In the genomic region with DNA sequence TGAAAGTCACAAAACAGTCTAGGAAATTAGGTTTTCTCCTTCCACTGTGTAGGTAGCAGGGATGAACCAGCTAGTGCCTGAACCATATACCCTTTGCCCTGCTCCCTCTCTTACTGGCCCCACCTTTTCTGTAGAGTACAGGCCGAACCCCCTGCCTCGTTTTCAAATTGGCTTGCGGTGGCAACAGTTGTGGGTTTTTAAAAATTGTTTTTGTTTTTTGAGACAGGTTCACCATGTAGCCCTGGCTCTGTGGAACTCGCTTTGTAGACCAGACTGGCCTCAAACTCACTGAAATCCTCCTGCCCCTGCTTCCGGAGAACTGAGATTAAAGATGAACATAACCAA, we compare ENCODE assay signal across 8 mouse cellular contexts. TPM values are rescaled to one million over a fixed set of nuclear protein-coding genes. Genes with fewer than 3 reads are reported as not detected.
DNase-seq lines count a peak whose midpoint lies in the region; ATAC-seq and TF ChIP-seq lines count a peak whose summit lies in the region.

No protein-coding gene starts in this region.

- no peak for TF ChIP-seq EP300 in liver, postnatal 0 days (IDR thresholded peaks at IDR 0.05; ENCODE audit: low read depth)

- peaks cover 8 to 14% of the 10 kb centered on the region in 2 experiments for H3K4me1 ChIP-seq in heart, embryonic 14.5 days (ENCODE audit: control insufficient read depth in 2 of 2, insufficient read depth in 2 of 2, low read length in 2 of 2)
- H3K4me1 ChIP-seq in G1E (ENCODE audit: insufficient read depth, low read depth, low read length), result peaks cover 55% of the 10 kb centered on the region
- peaks cover 19% of the 10 kb centered on the region for H3K4me1 ChIP-seq in forebrain, embryonic 16.5 days (replicated peaks; ENCODE audit: control insufficient read depth, insufficient read depth, low read length)
- peaks cover 16% of the 10 kb centered on the region for H3K4me1 ChIP-seq in liver, postnatal 0 days (ENCODE audit: insufficient read depth)

- no peaks in the 10 kb centered on the region for H3K27me3 ChIP-seq in heart, embryonic 14.5 days (ENCODE audit: control insufficient read depth, insufficient read depth, low read length)
- H3K27me3 ChIP-seq in G1E (ENCODE audit: insufficient read depth, low read length), result no peaks in the 10 kb centered on the region
- no peaks in the 10 kb centered on the region for H3K27me3 ChIP-seq in forebrain, embryonic 16.5 days (replicated peaks; ENCODE audit: control insufficient read depth, insufficient read depth, low read length)
- H3K27me3 ChIP-seq in liver, postnatal 0 days (ENCODE audit: insufficient read depth, low read length), result no peaks in the 10 kb centered on the region

- peak overlapping the region; percentile 13 to 49 for H3K4me3 ChIP-seq in heart, embryonic 14.5 days (ENCODE audit: control insufficient read depth in 1 of 2, insufficient read depth in 1 of 2, low read depth in 1 of 2, low read length in 2 of 2)
- peak overlapping the region; percentile 58 for H3K4me3 ChIP-seq in G1E (ENCODE audit: low read depth, low read length)
- H3K4me3 ChIP-seq in forebrain, embryonic 16.5 days (replicated peaks; ENCODE audit: low read length), result peak overlapping the region; percentile 56
- peak overlapping the region; percentile 83 for H3K4me3 ChIP-seq in liver, postnatal 0 days (ENCODE audit: low read depth, low read length)

- WGBS in heart, embryonic 14.5 days, result 8% methylated on average over 5 of the region's 5 CpGs
- WGBS in forebrain, embryonic 16.5 days, result 6% methylated on average over 5 of the region's 5 CpGs
- WGBS in liver, postnatal 0 days (ENCODE audit: insufficient replicate concordance), result 6% methylated on average over 5 of the region's 5 CpGs

- DNase-seq in heart, adult 18-20 months, result no peak
- DNase-seq in G1E (ENCODE audit: low spot score), result no peak
- peak; percentile 61 for DNase-seq in liver, postnatal 0 days
- DNase-seq in yolk sac, embryonic 10.5 days (ENCODE audit: low spot score), result no peak
- DNase-seq in urinary bladder, postnatal 36 days (ENCODE audit: low spot score in 2 of 2), result no peak
- no peak for DNase-seq in frontal cortex, postnatal 14 days (ENCODE audit: low spot score in 2 of 2)

- peak overlapping the region; percentile 70 for H3K9ac ChIP-seq in heart, embryonic 14.5 days (ENCODE audit: low read length)
- H3K9ac ChIP-seq in forebrain, embryonic 16.5 days (replicated peaks; ENCODE audit: low read depth, low read length), result peak overlapping the region; percentile 59; the same call in 1 of the 2 replicates
- peak overlapping the region; percentile 41 for H3K9ac ChIP-seq in liver, postnatal 0 days (replicated peaks)

- ATAC-seq in heart, embryonic 14.5 days (ENCODE audit: insufficient number of reproducible peaks, insufficient read depth, low FRiP score, low read depth), result peak; percentile 40
- no peak for ATAC-seq in G1E (ENCODE audit: extremely low read depth, insufficient number of reproducible peaks, low FRiP score, poor library complexity, severe bottlenecking)
- peak; percentile 57 for ATAC-seq in forebrain, embryonic 16.5 days
- ATAC-seq in liver, postnatal 0 days, result peak; percentile 59

- H3K27ac ChIP-seq in heart, embryonic 14.5 days (replicated peaks in 1 of 2; ENCODE audit: control insufficient read depth in 1 of 2, insufficient read depth in 1 of 2, low read depth in 2 of 2, low read length in 2 of 2), result peak overlapping the region; percentile 3 to 77; a peak in 2 of 4 replicates
- peak overlapping the region; percentile 61 for H3K27ac ChIP-seq in forebrain, embryonic 16.5 days (ENCODE audit: low read length)
- peak overlapping the region; percentile 88 for H3K27ac ChIP-seq in liver, postnatal 0 days (ENCODE audit: low read depth)

- no peaks in the 10 kb centered on the region for H3K9me3 ChIP-seq in heart, embryonic 14.5 days (ENCODE audit: control insufficient read depth, low read length)
- H3K9me3 ChIP-seq in G1E (replicated peaks), result no peaks in the 10 kb centered on the region
- no peaks in the 10 kb centered on the region for H3K9me3 ChIP-seq in forebrain, embryonic 16.5 days (ENCODE audit: control insufficient read depth, low read length)
- no peaks in the 10 kb centered on the region for H3K9me3 ChIP-seq in liver, postnatal 0 days (ENCODE audit: low read length)

- H3K36me3 ChIP-seq in heart, embryonic 14.5 days (ENCODE audit: control insufficient read depth, insufficient read depth, low read length), result peaks cover 22% of the 10 kb centered on the region
- H3K36me3 ChIP-seq in G1E (replicated peaks), result peaks cover 32% of the 10 kb centered on the region
- H3K36me3 ChIP-seq in forebrain, embryonic 16.5 days (ENCODE audit: control insufficient read depth, insufficient read depth), result peaks cover 6% of the 10 kb centered on the region; the same call in 1 of the 2 replicates
- peaks cover 11% of the 10 kb centered on the region; the same call in 1 of the 2 replicates for H3K36me3 ChIP-seq in liver, postnatal 0 days (replicated peaks; ENCODE audit: insufficient read depth, low read length)

- peak overlapping the region; percentile 77 for H3K4me2 ChIP-seq in heart, embryonic 14.5 days (ENCODE audit: low read length)
- H3K4me2 ChIP-seq in forebrain, embryonic 16.5 days (ENCODE audit: low read length), result peak overlapping the region; percentile 63
- H3K4me2 ChIP-seq in liver, postnatal 0 days (ENCODE audit: low read depth, low read length), result peak overlapping the region; percentile 91

- no peak for TF ChIP-seq CTCF in G1E (IDR thresholded peaks at IDR 0.05; ENCODE audit: low read depth, low read length)
- no peak for TF ChIP-seq CTCF in liver, postnatal 0 days (IDR thresholded peaks at IDR 0.05; ENCODE audit: low read depth)

RNA-seq across cellular contexts. Expression of a gene that starts 0.3 kb away (rescaled TPM):
- 33.5 and 34.0 TPM in 2 replicates for polyA plus RNA-seq in heart, embryonic 14.5 days (2014; fragmentation: Nextera tagmentation; extraction: Ambion mirVana)
- 10 to 100 TPM; 16.5 to 16.9 TPM for total RNA-seq in heart, adult 18-20 months (2021)
- total RNA-seq in G1E (2014; fragmentation: Nextera tagmentation), result 28.6 and 34.4 TPM in 2 replicates
- 21.2 and 24.8 TPM in 2 replicates for total RNA-seq in G1E (2017)
- 62.7 and 70.5 TPM in 2 replicates for polyA plus RNA-seq in G1E (2012)
- 48.5 and 62.7 TPM in 2 replicates for polyA plus RNA-seq in forebrain, embryonic 16.5 days (2015; fragmentation: Nextera tagmentation; extraction: Ambion mirVana)
- polyA plus RNA-seq in liver, postnatal 0 days (2015; fragmentation: Nextera tagmentation; extraction: Ambion mirVana), result 14.6 and 16.1 TPM in 2 replicates

RNA-seq across cellular contexts. Expression of a gene that starts 8.4 kb away (rescaled TPM):
- polyA plus RNA-seq in heart, embryonic 14.5 days (2014; fragmentation: Nextera tagmentation; extraction: Ambion mirVana), result 331 and 337 TPM in 2 replicates
- total RNA-seq in heart, adult 18-20 months (2021), result 1,000 to 10,000 TPM; 1,062 to 1,185 TPM
- total RNA-seq in G1E (2014; fragmentation: Nextera tagmentation) (1,577 and 1,715 TPM in 2 replicates), G1E (2017) (1,676 and 1,695 TPM in 2 replicates)
- polyA plus RNA-seq in G1E (2012), result 2,355 and 3,878 TPM in 2 replicates
- 652 and 674 TPM in 2 replicates for polyA plus RNA-seq in forebrain, embryonic 16.5 days (2015; fragmentation: Nextera tagmentation; extraction: Ambion mirVana)
- polyA plus RNA-seq in liver, postnatal 0 days (2015; fragmentation: Nextera tagmentation; extraction: Ambion mirVana), result 310 and 313 TPM in 2 replicates

RNA-seq across cellular contexts. Expression of a gene that starts 14.7 kb away (rescaled TPM):
- 41.5 and 51.0 TPM in 2 replicates for polyA plus RNA-seq in heart, embryonic 14.5 days (2014; fragmentation: Nextera tagmentation; extraction: Ambion mirVana)
- total RNA-seq in heart, adult 18-20 months (2021), result 10 to 100 TPM; 29.9 to 34.5 TPM
- total RNA-seq in G1E (2014; fragmentation: Nextera tagmentation) (34.2 and 43.3 TPM in 2 replicates), G1E (2017) (39.3 and 40.8 TPM in 2 replicates)
- polyA plus RNA-seq in G1E (2012), result 69.8 and 96.7 TPM in 2 replicates
- 55.1 and 56.9 TPM in 2 replicates for polyA plus RNA-seq in forebrain, embryonic 16.5 days (2015; fragmentation: Nextera tagmentation; extraction: Ambion mirVana)
- 15.3 and 17.2 TPM in 2 replicates for polyA plus RNA-seq in liver, postnatal 0 days (2015; fragmentation: Nextera tagmentation; extraction: Ambion mirVana)

RNA-seq across cellular contexts. Expression of a gene that starts 15.6 kb away (rescaled TPM):
- not detected in 2 replicates for polyA plus RNA-seq in heart, embryonic 14.5 days (2014; fragmentation: Nextera tagmentation; extraction: Ambion mirVana)
- not detected for total RNA-seq in heart, adult 18-20 months (2021)
- total RNA-seq in G1E (2014; fragmentation: Nextera tagmentation) (not detected in 2 replicates), G1E (2017) (not detected in 2 replicates)
- polyA plus RNA-seq in G1E (2012), result not detected in 2 replicates
- not detected in 2 replicates for polyA plus RNA-seq in forebrain, embryonic 16.5 days (2015; fragmentation: Nextera tagmentation; extraction: Ambion mirVana)
- polyA plus RNA-seq in liver, postnatal 0 days (2015; fragmentation: Nextera tagmentation; extraction: Ambion mirVana), result not detected in 2 replicates

RNA-seq across cellular contexts. Expression of a gene that starts 33.0 kb away (rescaled TPM):
- polyA plus RNA-seq in heart, embryonic 14.5 days (2014; fragmentation: Nextera tagmentation; extraction: Ambion mirVana), result 16.8 and 18.8 TPM in 2 replicates
- 10 to 100 TPM; 33.8 to 34.9 TPM for total RNA-seq in heart, adult 18-20 months (2021)
- total RNA-seq in G1E (2014; fragmentation: Nextera tagmentation) (27.7 and 31.1 TPM in 2 replicates), G1E (2017) (6.4 and 7.1 TPM in 2 replicates)
- 75.7 and 79.1 TPM in 2 replicates for polyA plus RNA-seq in G1E (2012)
- 11.6 and 11.8 TPM in 2 replicates for polyA plus RNA-seq in forebrain, embryonic 16.5 days (2015; fragmentation: Nextera tagmentation; extraction: Ambion mirVana)
- 29.7 and 33.8 TPM in 2 replicates for polyA plus RNA-seq in liver, postnatal 0 days (2015; fragmentation: Nextera tagmentation; extraction: Ambion mirVana)

Comparison
In these comparisons a context has a peak if more than half of its experiments do, and no peak if none do; other contexts are left out.
1. H3K4me3 ChIP-seq: peak in every context shown above with its lines; median percentile 83 in liver, postnatal 0 days; 58 in G1E; 56 in forebrain, embryonic 16.5 days; 31 in heart, embryonic 14.5 days.